Mouse (Mus musculus) neural tube, embryonic 14.5 days (tissue): ENCODE measurements around the gene Gm10961. TPM values are rescaled to one million over a fixed set of nuclear protein-coding genes. Genes with fewer than 3 reads are reported as not detected.
A peak's percentile ranks its signal among the peaks of the same experiment; 100 is the strongest.

Experiments
- ATAC-seq: fragments of 200-750 bp; cut with Nextera tagmentation; 2 replicates; pipeline ENCODE4 v1.8.0; 2017; ENCODE audit warnings: low read depth, mild to moderate bottlenecking, moderate TSS enrichment, moderate library complexity
- H3K27ac ChIP-seq: fragments of 300-500 bp; sonication (generic); 2 replicates; pipeline ENCODE4 v1.5.1; 2014; ENCODE audit warnings: low read depth, mild to moderate bottlenecking, control low read depth, low read length, moderate library complexity, mixed read lengths
- H3K27me3 ChIP-seq: fragments of 300-500 bp; sonication (generic); 2 replicates; pipeline ENCODE4 v1.6.1; 2014; ENCODE audit warnings: low read length; ENCODE audit not compliant: control insufficient read depth, insufficient read depth
- H3K36me3 ChIP-seq: fragments of 300-500 bp; sonication (generic); 2 replicates; pipeline ENCODE4 v1.6.1; 2014; ENCODE audit warnings: low read length, mixed read lengths; ENCODE audit not compliant: control insufficient read depth, insufficient read depth
- H3K4me1 ChIP-seq: fragments of 300-500 bp; sonication (generic); 2 replicates; pipeline ENCODE4 v1.6.1; 2014; ENCODE audit warnings: low read length; ENCODE audit not compliant: control insufficient read depth, insufficient read depth
- H3K4me2 ChIP-seq: fragments of 300-500 bp; sonication (generic); 2 replicates; pipeline ENCODE4 v1.6.1; 2014; ENCODE audit warnings: mild to moderate bottlenecking, low read depth, low read length, control low read depth
- H3K4me3 ChIP-seq: fragments of 300-500 bp; sonication (generic); 2 replicates; pipeline ENCODE4 v1.5.1; 2014; ENCODE audit warnings: low read depth, low read length, control low read depth, mixed read lengths
- H3K9ac ChIP-seq: fragments of 300-500 bp; sonication (generic); replicated peaks from 2 replicates; pipeline ENCODE4 v1.6.1; 2014; ENCODE audit warnings: low read depth, mild to moderate bottlenecking, control low read depth, low read length, mixed read lengths
- H3K9me3 ChIP-seq: fragments of 300-500 bp; sonication (generic); 2 replicates; pipeline ENCODE4 v1.6.1; 2016; ENCODE audit warnings: low read length; ENCODE audit not compliant: control insufficient read depth
- WGBS: fragments of 180-500 bp; shearing (Covaris S2); extraction: QIAGEN DNeasy Blood & Tissue Kit; methylation state at CpG from one replicate; pipeline ENCODE4 v1.1.7; 2014; 5-methylcytosine and 5-hydroxymethylcytosine counted together
- polyA plus RNA-seq: library from polyadenylated mRNA; unstranded; fragments of >200 nt; fragmentation: Nextera tagmentation; extraction: Ambion mirVana; gene quantifications from 2 replicates; pipeline ENCODE4 v1.2.1, GENCODE M21; 2014

The Gm10961 gene
- polyA plus RNA-seq, 1 experiment from 2014 or later: not detected

DNA sequence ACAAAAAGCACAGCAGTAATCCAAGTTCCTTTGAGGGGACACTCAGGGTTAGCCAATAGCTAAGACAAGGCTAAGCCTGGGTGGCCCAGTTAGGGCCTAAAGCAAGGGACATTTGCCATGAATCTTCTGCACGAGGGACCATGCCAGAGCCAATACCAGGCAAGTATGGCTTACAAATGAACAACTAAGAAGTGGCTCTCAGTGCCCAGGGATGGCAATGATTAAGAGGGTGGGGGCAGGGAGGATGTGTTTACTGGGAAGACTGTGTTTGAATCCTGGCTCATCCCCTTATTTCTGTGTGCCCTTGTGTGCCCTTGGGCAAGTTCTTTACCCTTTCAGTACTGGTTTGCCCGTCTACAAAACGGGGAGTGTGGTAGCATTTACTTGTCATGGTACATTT, 21.7 kb upstream of the Gm10961 start:
- Histone ChIP-seq H3K36me3 (peaks cover 33% of the 10 kb centered on the region), H3K4me2 (no peak overlapping the region), H3K9me3 (no peaks in the 10 kb centered on the region), H3K27ac (no peak overlapping the region), H3K4me3 (no peak overlapping the region), H3K4me1 (no peaks in the 10 kb centered on the region), H3K27me3 (no peaks in the 10 kb centered on the region), H3K9ac (no peak overlapping the region)
- no peak for ATAC-seq
- 45% methylated on average over 3 of the region's 3 CpGs for WGBS

DNA sequence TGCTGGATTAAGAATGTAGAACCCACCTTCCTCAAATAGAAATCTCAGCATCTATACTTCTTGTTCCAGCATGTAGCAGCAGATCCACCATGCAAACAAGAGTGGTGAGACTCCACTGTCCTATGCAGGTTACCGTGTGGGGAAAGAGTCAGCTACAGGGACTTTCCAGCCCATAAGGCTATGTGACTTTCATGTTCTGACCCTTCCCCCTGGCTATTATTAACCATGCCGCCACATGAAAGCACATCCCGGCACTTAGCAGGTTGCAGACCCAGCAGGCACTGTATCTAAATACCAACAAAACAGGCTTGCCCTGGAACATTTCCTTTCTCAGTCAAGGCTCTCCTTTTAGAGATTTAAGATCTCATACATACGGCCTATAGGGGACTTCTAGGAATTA, 19.7 kb upstream of the Gm10961 start:
- H3K27ac ChIP-seq: no peak overlapping the region
- H3K9ac ChIP-seq: no peak overlapping the region
- no peaks in the 10 kb centered on the region for H3K4me1 ChIP-seq
- H3K4me3 ChIP-seq: no peak overlapping the region
- WGBS: 74% methylated on average over 4 of the region's 4 CpGs
- H3K4me2 ChIP-seq: no peak overlapping the region
- H3K27me3 ChIP-seq: no peaks in the 10 kb centered on the region
- peaks cover 50% of the 10 kb centered on the region for H3K36me3 ChIP-seq
- ATAC-seq: no peak
- no peaks in the 10 kb centered on the region for H3K9me3 ChIP-seq

DNA sequence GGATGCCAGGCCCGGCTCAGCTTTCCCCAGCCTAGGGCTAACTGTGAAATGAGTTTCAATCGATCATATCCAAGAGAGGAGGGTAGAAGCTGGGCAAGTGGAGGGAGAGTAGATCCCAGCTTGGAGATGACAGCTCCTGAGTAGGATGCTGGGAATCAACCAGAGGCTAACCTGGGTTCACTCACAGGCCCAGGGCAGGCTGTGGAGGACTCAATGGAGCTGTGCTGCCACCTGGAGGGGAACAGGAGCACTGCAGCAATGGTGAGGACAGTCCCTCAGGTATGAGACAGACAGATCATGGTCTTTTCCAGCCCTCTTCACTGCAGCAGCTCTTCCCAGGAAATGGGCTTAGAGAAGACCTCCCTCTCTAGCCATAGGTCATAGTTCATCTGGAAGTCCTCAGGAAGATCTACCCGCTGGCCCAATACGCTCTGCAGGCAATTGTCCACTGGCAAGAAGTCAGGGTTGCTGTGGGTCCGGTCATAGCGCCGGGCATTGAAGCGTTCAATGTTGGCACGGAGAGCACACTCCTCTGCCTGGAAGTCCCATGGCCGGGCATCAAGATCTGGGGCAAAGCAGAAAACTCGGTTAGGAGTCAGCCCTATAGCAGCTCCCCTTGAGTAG, 18.1 kb upstream of the Gm10961 start:
- no peak overlapping the region for H3K27ac ChIP-seq
- peak; percentile 59; the same call in 1 of the 2 replicates for ATAC-seq
- H3K9me3 ChIP-seq: no peaks in the 10 kb centered on the region
- peaks cover 66% of the 10 kb centered on the region for H3K36me3 ChIP-seq
- no peaks in the 10 kb centered on the region for H3K4me1 ChIP-seq
- H3K27me3 ChIP-seq: no peaks in the 10 kb centered on the region
- no peak overlapping the region for H3K9ac ChIP-seq
- no peak overlapping the region for H3K4me2 ChIP-seq
- H3K4me3 ChIP-seq: no peak overlapping the region
- WGBS: 92% methylated on average over 11 of the region's 11 CpGs

DNA sequence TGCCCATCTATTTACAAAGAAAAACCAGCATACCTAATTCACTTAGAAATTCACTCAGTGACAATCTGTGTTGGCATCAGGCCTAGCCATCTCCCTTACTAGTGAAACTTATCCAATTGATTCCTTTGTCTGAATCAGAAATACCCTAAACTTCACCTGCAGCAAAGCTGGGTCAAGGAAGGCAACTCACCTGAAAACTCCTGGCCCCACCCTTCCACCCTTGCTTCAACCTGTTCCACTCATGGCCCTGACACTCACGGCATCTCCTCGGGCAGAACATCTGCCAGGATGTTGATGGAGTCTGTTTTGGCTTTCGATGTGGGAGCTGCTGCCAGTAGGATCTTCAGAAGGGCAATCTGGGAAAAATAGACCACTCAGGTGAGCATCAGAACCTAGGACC, 13.3 kb upstream of the Gm10961 start:
- no peaks in the 10 kb centered on the region for H3K4me1 ChIP-seq
- H3K4me3 ChIP-seq: no peak overlapping the region
- no peak overlapping the region for H3K27ac ChIP-seq
- no peak overlapping the region for H3K4me2 ChIP-seq
- no peaks in the 10 kb centered on the region for H3K9me3 ChIP-seq
- H3K9ac ChIP-seq: no peak overlapping the region
- no peak for ATAC-seq
- peaks cover 88% of the 10 kb centered on the region for H3K36me3 ChIP-seq
- WGBS: 100% methylated on average over 3 of the region's 3 CpGs
- no peaks in the 10 kb centered on the region for H3K27me3 ChIP-seq

DNA sequence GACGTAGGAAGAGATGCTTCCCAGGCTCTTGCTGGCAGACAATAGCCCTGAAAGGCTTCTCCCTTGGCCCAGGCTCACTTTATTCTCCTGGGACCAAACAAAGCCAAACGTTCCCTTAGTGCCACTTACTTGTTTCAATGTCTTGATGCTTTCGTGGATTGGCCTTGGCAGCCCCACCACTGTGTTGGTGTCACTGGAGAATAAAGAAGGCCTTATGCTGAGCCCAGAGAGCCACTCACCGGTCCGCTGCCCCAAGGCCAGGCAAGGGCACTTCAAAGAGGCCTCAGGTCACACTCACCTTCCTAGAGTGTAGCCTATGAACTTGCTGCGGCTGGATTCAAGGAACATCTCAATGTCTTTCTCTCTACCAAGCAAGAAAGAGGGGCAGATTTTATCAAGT, 11.2 kb upstream of the Gm10961 start:
- Histone ChIP-seq H3K4me1 (no peaks in the 10 kb centered on the region), H3K9me3 (no peaks in the 10 kb centered on the region), H3K27me3 (no peaks in the 10 kb centered on the region), H3K4me3 (no peak overlapping the region), H3K4me2 (no peak overlapping the region), H3K27ac (no peak overlapping the region), H3K9ac (no peak overlapping the region), H3K36me3 (peaks cover 87% of the 10 kb centered on the region)
- no peak for ATAC-seq
- WGBS: 85% methylated on average over 6 of the region's 6 CpGs

DNA sequence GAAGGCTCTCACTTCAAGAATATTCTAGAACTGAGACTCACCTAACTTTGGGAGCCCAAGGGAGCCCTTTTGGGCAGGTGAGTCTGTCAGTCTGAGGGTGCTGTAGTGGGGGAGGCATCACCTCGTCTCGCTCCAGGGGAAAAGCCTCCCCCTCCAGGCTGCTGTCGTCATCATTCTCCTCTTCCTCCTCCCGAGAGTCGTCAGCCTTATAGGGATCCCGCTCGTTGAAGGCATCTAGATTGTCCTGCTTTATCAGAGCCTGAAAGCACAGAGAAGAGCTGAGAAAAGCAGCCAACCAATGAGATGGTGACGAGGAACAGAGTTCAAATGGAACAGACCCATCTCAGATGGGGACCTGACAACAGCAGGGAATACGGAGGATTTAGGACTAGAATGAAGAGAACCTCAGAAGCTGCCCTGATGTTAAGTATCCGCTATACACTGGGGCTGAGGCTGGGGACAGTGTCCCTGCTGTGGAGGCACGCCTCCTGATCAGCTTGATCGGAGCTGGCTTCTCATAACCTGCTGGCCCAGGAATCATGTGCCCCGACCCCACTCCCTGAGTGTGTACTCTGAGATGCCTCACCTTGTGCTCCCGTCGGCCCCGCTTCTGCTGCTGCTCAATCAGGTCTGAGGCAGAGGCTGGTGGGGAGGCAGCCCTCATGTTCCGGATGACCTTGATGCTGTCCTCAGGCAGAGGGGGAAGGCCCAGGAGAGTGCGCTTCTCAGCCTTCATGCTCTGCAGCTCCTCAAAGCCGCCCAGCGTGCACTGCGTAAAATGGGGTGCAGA, 9.6 kb upstream of the Gm10961 start:
- WGBS: 94% methylated on average over 21 of the region's 21 CpGs
- Histone ChIP-seq H3K4me2 (no peak overlapping the region), H3K27ac (no peak overlapping the region), H3K36me3 (peaks cover 89% of the 10 kb centered on the region), H3K9ac (no peak overlapping the region), H3K4me1 (no peaks in the 10 kb centered on the region), H3K9me3 (no peaks in the 10 kb centered on the region), H3K4me3 (no peak overlapping the region), H3K27me3 (no peaks in the 10 kb centered on the region)
- ATAC-seq: no peak

DNA sequence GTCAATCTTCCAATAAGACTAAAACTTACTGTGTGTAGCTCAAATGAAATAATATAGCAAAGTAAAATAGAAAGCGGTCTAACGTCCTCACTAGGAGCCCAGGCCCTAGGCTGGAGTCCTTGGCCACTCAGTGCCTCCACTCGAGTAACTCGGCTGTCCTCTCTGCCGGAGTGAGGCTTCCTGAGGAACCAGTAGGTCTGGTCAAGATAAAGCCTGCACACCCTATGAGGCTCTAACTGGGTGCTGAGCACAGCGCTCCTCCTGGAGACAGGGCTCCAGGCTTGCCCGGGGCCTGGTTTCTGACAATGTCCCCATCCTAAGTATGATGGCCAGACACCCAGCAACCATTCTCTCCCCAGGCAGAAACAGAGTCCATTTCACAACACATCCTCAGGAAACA, 8.6 kb upstream of the Gm10961 start:
- H3K9me3 ChIP-seq: no peaks in the 10 kb centered on the region
- no peaks in the 10 kb centered on the region for H3K4me1 ChIP-seq
- no peak overlapping the region for H3K4me3 ChIP-seq
- H3K27me3 ChIP-seq: no peaks in the 10 kb centered on the region
- H3K36me3 ChIP-seq: peaks cover 90% of the 10 kb centered on the region
- WGBS: 95% methylated on average over 7 of the region's 7 CpGs
- H3K9ac ChIP-seq: no peak overlapping the region
- H3K27ac ChIP-seq: no peak overlapping the region
- H3K4me2 ChIP-seq: no peak overlapping the region
- no peak for ATAC-seq

DNA sequence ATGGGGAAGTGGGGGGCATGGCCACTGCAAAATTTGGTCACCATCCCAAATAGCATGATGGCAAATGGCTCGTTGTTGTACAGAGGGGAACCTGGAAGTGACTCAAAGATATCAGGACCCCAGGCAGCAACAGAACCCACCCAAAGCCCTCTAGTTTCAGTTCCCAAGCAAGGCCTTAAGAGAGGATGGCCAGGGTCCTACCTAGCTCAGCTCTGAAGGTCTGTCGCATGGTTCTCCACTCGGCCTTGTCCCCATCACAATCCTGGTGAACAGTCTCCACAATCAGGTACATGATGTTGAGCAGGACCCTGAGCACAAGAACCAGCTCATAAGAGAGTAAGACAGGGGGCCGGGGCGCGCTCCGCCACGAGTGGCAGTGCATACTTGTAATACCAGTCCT, 6.7 kb upstream of the Gm10961 start:
- no peak for ATAC-seq
- no peak overlapping the region for H3K4me2 ChIP-seq
- 96% methylated on average over 8 of the region's 8 CpGs for WGBS
- peaks cover 2% of the 10 kb centered on the region; the same call in 1 of the 2 replicates for H3K4me1 ChIP-seq
- peaks cover 80% of the 10 kb centered on the region for H3K36me3 ChIP-seq
- H3K9me3 ChIP-seq: no peaks in the 10 kb centered on the region
- H3K4me3 ChIP-seq: no peak overlapping the region
- no peaks in the 10 kb centered on the region for H3K27me3 ChIP-seq
- no peak overlapping the region for H3K9ac ChIP-seq
- H3K27ac ChIP-seq: no peak overlapping the region

DNA sequence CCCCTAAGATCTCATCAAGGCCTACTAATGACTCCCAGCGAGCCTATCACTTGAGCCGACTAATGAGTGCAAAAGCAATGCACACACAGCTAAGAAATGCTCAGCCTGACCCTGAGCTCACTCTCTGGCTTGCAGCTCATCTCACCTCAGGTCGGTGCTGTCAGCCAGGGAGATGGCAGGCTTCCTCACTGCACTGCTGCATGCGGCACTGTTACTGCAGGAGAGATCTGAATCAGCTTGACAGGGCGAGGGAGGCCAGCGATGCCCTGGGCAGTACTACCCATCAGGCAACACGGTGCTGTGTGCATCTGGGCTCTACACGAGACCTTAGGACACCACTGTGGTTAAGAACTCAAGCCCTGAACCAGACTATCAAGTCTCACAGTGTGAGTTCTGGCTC, 5.6 kb upstream of the Gm10961 start:
- Histone ChIP-seq H3K9me3 (no peaks in the 10 kb centered on the region), H3K36me3 (peaks cover 72% of the 10 kb centered on the region), H3K4me3 (no peak overlapping the region), H3K27ac (no peak overlapping the region), H3K27me3 (no peaks in the 10 kb centered on the region), H3K9ac (no peak overlapping the region), H3K4me1 (peaks cover 11% of the 10 kb centered on the region), H3K4me2 (no peak overlapping the region)
- WGBS: 94% methylated on average over 8 of the region's 8 CpGs
- no peak for ATAC-seq
